Mouse (Mus musculus): ENCODE data around the gene Gm49325.

Gene Gm49325

DNA sequence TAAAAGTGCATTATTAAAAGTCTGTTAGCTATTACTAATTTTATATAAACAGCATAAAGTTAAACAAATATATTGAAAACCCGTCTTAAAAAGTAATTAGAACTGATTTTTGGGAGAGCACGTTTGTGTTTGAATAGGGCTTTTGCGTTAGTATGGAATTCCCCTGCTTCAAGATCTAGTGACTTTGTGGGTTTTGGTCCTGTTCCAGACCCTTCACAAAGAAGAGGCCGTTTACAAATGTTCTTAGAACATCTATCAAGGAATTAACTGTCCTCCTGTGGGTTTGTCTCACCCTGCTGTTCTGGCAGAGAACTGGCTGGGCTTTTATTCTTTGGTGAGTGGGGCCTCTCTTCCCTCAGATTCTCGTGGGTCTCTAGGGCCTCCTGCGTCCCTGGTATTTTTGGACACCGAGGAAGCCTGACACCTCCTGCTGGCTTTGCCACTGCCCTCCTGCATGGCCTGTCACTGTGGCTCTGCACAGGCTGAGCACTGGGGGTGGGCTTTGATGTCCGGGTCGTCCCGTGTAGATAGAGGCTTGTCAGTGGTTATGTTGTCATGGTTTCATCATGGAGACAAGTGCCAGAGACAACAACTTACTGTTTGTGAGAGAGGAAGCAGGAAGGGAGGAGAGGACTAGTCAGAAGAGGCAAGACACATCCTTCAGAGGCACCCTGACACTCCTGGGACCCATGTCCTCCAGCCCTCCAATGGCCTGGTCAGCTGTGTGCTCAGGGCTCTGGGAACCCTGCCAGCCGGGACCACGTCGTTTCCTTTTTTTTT, 28.6 kb downstream of the Gm49325 start:
- H3K9me3 ChIP-seq (ENCODE audit: low read length) = no peaks in the 10 kb centered on the region

DNA sequence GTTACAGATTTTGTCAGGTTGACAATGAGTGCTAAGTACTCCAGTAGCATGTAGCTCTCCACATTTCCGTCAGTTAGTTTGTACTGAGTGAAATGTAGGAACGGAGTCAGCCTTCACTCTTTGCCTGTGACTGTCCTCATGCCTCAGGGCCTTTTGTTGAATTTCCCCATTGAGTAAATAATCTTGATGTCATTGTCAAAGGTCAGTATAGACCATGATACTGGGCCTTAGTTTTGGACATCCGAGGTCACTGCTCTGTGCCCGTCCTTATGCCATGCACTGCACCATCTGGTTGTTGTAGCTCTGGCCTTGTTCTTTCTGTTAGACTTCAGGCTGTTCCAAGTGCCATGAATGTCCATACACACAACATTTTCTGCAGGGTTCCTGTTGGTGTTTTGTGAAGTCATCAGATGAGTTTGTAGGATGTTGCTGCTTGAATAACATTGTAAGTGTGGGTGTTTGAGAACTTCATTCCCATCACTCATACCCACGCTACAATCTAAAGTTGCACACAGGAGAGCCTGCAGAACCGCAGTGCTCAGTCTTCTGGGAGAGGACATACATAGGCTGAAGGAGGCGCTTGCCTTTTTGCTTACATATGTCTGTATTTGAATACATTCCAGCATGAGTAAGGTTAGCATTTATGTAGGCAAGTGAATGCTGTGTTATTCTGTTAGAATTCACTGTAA, 30.4 kb downstream of the Gm49325 start:
- Histone ChIP-seq H3K9me3 (ENCODE audit: low read length) (no peaks in the 10 kb centered on the region), H3K4me1 (replicated peaks; ENCODE audit: low read depth, low read length) (peaks cover 4% of the 10 kb centered on the region; the same call in 1 of the 2 replicates), H3K27me3 (ENCODE audit: insufficient read depth, low read length) (no peaks in the 10 kb centered on the region), H3K4me3 (replicated peaks; ENCODE audit: low read length) (no peak overlapping the region), H3K36me3 (ENCODE audit: insufficient read depth, low read length) (peaks cover 95% of the 10 kb centered on the region)
- TF ChIP-seq NANOG (IDR thresholded peaks at IDR 0.05; ENCODE audit: borderline replicate concordance, low read length) (no peak), CTCF (conservative IDR thresholded peaks at IDR 0.05; ENCODE audit: low read length) (no peak), POU5F1 (IDR thresholded peaks at IDR 0.05; ENCODE audit: borderline replicate concordance, low read length) (no peak)

More for the DNA sequence above, 28.6 kb downstream of the Gm49325 start:
- Histone ChIP-seq H3K36me3 (ENCODE audit: insufficient read depth, low read length) (peaks cover 95% of the 10 kb centered on the region), H3K4me1 (replicated peaks; ENCODE audit: low read depth, low read length) (peaks cover 12% of the 10 kb centered on the region), H3K4me3 (replicated peaks; ENCODE audit: low read length) (no peak overlapping the region), H3K27me3 (ENCODE audit: insufficient read depth, low read length) (no peaks in the 10 kb centered on the region)
- TF ChIP-seq CTCF (conservative IDR thresholded peaks at IDR 0.05; ENCODE audit: low read length) (no peak), NANOG (IDR thresholded peaks at IDR 0.05; ENCODE audit: borderline replicate concordance, low read length) (no peak), POU5F1 (IDR thresholded peaks at IDR 0.05; ENCODE audit: borderline replicate concordance, low read length) (no peak)

- TF ChIP-seq CTCF (conservative IDR thresholded peaks at IDR 0.05; ENCODE audit: low read length) = no peak
- no peak for TF ChIP-seq POU5F1 (IDR thresholded peaks at IDR 0.05; ENCODE audit: borderline replicate concordance, low read length)
- TF ChIP-seq NANOG (IDR thresholded peaks at IDR 0.05; ENCODE audit: borderline replicate concordance, low read length) = no peak
- Histone ChIP-seq H3K27me3 (ENCODE audit: insufficient read depth, low read length) (no peaks in the 10 kb centered on the region), H3K36me3 (ENCODE audit: insufficient read depth, low read length) (peaks cover 98% of the 10 kb centered on the region), H3K4me1 (replicated peaks; ENCODE audit: low read depth, low read length) (peaks cover 7% of the 10 kb centered on the region), H3K9me3 (ENCODE audit: low read length) (no peaks in the 10 kb centered on the region), H3K4me3 (replicated peaks; ENCODE audit: low read length) (no peak overlapping the region)
Measured at GRCm38 (mm10) chr10:77638956-77639355, 33.0 kb downstream of the Gm49325 start.

DNA sequence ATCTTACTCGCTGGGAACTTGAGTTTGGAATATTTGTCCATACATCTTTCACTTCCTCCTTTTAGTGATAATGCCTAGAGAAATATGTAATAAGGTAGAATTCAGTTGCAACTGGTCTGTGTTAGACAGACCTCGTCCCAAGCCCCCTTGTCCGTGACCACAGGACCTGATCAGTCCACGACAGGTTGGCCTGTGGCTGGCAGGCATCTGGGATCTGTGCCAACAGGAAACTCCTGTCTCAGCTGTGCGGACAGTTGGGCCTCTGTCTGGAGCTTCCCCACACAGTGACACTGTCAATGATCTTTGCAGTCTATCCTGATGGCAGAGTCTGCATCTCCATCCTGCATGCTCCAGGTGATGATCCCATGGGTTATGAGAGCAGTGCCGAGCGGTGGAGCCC, 37.2 kb downstream of the Gm49325 start:
- Histone ChIP-seq H3K27me3 (ENCODE audit: insufficient read depth, low read length) (no peaks in the 10 kb centered on the region), H3K36me3 (ENCODE audit: insufficient read depth, low read length) (peaks cover 88% of the 10 kb centered on the region), H3K4me1 (replicated peaks; ENCODE audit: low read depth, low read length) (peaks cover 24% of the 10 kb centered on the region), H3K4me3 (replicated peaks; ENCODE audit: low read length) (no peak overlapping the region), H3K9me3 (ENCODE audit: low read length) (no peaks in the 10 kb centered on the region)
- TF ChIP-seq CTCF (conservative IDR thresholded peaks at IDR 0.05; ENCODE audit: low read length) = no peak
- no peak for TF ChIP-seq NANOG (IDR thresholded peaks at IDR 0.05; ENCODE audit: borderline replicate concordance, low read length)
- no peak for TF ChIP-seq POU5F1 (IDR thresholded peaks at IDR 0.05; ENCODE audit: borderline replicate concordance, low read length)

DNA sequence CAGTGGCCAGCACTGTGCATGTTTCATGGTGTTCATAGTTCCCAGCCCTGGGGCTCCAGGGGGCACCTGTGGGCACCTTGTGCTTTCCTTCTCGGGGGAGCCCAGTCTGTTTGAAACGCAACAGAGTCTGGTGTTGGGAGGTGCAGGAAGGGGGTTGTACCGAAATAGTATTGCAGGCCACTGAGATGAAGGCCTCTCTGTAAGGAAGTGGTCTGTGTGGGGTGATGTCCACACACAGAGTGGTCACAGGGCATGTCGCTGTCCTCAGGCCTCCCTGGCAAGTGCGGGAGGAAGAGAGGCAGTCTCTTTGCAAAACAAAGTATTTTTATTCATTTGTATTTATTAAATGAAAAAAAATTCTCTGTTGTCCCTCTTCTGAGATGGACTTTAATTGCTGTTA, 39.6 kb downstream of the Gm49325 start:
- H3K36me3 ChIP-seq (ENCODE audit: insufficient read depth, low read length) = peaks cover 65% of the 10 kb centered on the region
- H3K27me3 ChIP-seq (ENCODE audit: insufficient read depth, low read length) = peaks cover 17% of the 10 kb centered on the region
- no peak overlapping the region for H3K4me3 ChIP-seq (replicated peaks; ENCODE audit: low read length)
- no peak for TF ChIP-seq CTCF (conservative IDR thresholded peaks at IDR 0.05; ENCODE audit: low read length)
- TF ChIP-seq POU5F1 (IDR thresholded peaks at IDR 0.05; ENCODE audit: borderline replicate concordance, low read length) = no peak
- TF ChIP-seq NANOG (IDR thresholded peaks at IDR 0.05; ENCODE audit: borderline replicate concordance, low read length) = no peak
- peaks cover 44% of the 10 kb centered on the region for H3K4me1 ChIP-seq (replicated peaks; ENCODE audit: low read depth, low read length)
- no peaks in the 10 kb centered on the region for H3K9me3 ChIP-seq (ENCODE audit: low read length)

DNA sequence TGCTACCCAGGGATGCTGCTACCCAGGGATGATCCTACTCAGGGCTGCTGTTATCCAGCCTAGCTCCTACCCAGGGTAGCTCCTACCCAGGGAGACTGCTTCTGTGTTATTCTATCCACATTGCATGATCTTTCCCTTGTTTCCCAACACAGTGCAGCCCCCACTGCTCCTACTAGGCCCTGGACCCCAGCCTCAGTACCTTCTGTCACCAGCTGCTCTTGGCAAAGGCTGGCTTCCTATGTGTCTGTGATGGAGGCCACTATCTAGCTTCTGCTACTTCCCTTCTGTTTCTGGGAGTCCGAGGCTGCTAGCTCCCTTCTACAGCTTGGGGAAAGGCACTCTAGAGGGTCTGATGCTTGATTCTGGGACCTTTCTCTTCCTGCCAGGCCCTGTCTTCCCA, 41.5 kb downstream of the Gm49325 start:
- TF ChIP-seq POU5F1 (IDR thresholded peaks at IDR 0.05; ENCODE audit: borderline replicate concordance, low read length) = no peak
- Histone ChIP-seq H3K27me3 (ENCODE audit: insufficient read depth, low read length) (peaks cover 17% of the 10 kb centered on the region), H3K9me3 (ENCODE audit: low read length) (no peaks in the 10 kb centered on the region), H3K4me3 (replicated peaks; ENCODE audit: low read length) (no peak overlapping the region), H3K36me3 (ENCODE audit: insufficient read depth, low read length) (peaks cover 46% of the 10 kb centered on the region), H3K4me1 (replicated peaks; ENCODE audit: low read depth, low read length) (peaks cover 56% of the 10 kb centered on the region)

DNA sequence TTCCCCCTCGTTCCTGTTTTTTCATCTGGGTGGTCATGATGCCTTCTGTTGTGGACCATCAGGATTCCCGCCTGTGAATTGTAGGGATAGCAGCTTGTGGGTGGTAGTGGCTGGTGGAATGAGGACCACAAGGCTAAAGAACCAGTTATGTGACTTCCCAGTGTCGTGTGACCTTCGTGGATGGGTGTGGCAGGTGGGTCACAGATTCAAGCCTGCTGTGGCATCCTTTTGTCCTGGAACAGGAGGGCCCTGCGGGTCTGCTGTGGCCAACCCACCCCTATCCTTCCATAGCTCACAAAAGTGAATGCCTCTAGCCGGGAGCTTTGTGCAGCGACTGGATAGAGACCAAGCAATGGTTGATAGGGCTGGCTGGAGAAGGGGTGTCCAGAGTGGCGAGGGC, 41.9 kb downstream of the Gm49325 start:
- Histone ChIP-seq H3K4me3 (replicated peaks; ENCODE audit: low read length) (no peak overlapping the region), H3K36me3 (ENCODE audit: insufficient read depth, low read length) (peaks cover 42% of the 10 kb centered on the region), H3K9me3 (ENCODE audit: low read length) (no peaks in the 10 kb centered on the region), H3K27me3 (ENCODE audit: insufficient read depth, low read length) (peaks cover 17% of the 10 kb centered on the region), H3K4me1 (replicated peaks; ENCODE audit: low read depth, low read length) (peaks cover 56% of the 10 kb centered on the region)
- no peak for TF ChIP-seq POU5F1 (IDR thresholded peaks at IDR 0.05; ENCODE audit: borderline replicate concordance, low read length)
- TF ChIP-seq NANOG (IDR thresholded peaks at IDR 0.05; ENCODE audit: borderline replicate concordance, low read length) = no peak
- no peak for TF ChIP-seq CTCF (conservative IDR thresholded peaks at IDR 0.05; ENCODE audit: low read length)

DNA sequence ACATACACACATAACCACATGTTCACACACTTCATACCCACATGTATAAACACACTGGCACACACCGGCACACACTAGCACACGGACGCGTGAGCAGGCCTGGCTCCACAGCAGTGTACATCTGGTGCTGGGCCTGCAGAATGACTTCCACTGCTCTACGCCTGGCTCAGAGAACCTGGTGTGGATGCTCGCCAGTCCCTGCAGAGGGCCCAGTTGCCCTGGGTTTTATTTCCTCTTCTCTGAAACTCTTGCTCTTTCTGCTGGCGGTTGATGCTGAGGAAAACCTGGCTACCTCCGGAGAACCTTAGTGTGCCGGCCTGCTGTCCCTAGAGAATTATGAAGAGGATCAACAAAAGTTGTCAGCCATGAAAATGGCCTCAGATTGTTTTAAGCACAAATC, 46.0 kb downstream of the Gm49325 start:
- Histone ChIP-seq H3K36me3 (ENCODE audit: insufficient read depth, low read length) (peaks cover under 1% of the 10 kb centered on the region; the same call in 1 of the 2 replicates), H3K4me3 (replicated peaks; ENCODE audit: low read length) (no peak overlapping the region), H3K4me1 (replicated peaks; ENCODE audit: low read depth, low read length) (peaks cover 46% of the 10 kb centered on the region), H3K9me3 (ENCODE audit: low read length) (no peaks in the 10 kb centered on the region), H3K27me3 (ENCODE audit: insufficient read depth, low read length) (peaks cover 22% of the 10 kb centered on the region)
- TF ChIP-seq NANOG (IDR thresholded peaks at IDR 0.05; ENCODE audit: borderline replicate concordance, low read length) (no peak), POU5F1 (IDR thresholded peaks at IDR 0.05; ENCODE audit: borderline replicate concordance, low read length) (no peak), CTCF (conservative IDR thresholded peaks at IDR 0.05; ENCODE audit: low read length) (no peak)

Measured in E14TG2a.4 (cell line).